Mouse (Mus musculus) large intestine, adult 2 months (tissue): Measurements from ENCODE around the gene Nck1. TPM values are rescaled to one million over a fixed set of nuclear protein-coding genes. Genes with fewer than 3 reads are reported as not detected.

Experiments used
- DNase-seq: peaks from one replicate; pipeline ENCODE4 v3.0.0-alpha.2; 2012; ENCODE audit warnings: low read depth, low spot score
- WGBS: fragments of 180-500 bp; shearing (Covaris S2); methylation state at CpG from one replicate; pipeline ENCODE4 v1.1.7; 2018; 5-methylcytosine and 5-hydroxymethylcytosine counted together
- polyA plus RNA-seq: library from polyadenylated mRNA; depleted of rRNA; stranded (reverse); fragments of >200 nt; gene quantifications from 2 replicates; pipeline ENCODE4 v1.2.3, GENCODE M21; 2012

Gene Nck1
- polyA plus RNA-seq, 1 experiment, result 4.2 TPM

DNA sequence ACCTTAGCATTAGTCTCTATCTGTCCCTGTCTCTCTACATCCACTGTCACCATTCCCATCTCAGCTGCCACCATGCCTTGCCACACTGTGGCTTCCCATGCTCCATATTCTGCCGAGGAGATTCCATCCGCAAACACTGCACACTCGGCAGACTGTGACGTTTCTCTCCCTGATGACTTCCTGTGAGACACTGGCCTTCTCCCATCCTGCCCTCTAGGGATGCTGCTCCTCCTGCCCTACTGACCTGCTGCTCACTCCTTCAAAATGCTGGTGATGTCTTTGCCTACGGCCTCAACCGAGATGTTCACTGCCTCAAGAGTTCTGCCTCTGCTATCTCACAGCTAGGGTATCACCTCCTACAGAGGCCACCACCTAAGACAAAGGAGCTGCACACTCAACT, 72.6 kb downstream of the Nck1 start:
- WGBS, result 88% methylated on average over 6 of the region's 6 CpGs
- no peak for DNase-seq

DNA sequence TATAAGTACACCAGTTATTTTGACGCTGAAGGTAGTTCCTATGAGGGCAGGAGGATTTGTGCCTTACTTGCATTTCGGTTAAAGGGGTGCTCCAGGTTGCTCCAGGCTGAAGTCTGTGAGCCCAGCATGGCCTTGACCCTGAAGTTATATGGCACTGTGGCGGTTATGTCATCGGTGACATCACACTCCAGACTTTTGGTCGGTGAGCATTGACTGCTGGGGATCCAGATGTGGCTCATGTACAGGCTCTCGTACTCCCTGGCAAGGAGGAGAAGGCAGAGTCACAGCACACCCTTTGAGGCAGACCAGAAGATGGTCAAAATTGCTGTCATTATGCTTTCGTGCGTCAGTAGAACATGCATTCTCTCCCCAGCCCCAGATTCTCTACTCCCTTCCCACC, 73.0 kb downstream of the Nck1 start:
- WGBS, result 95% methylated on average over 8 of the region's 8 CpGs
- DNase-seq, result no peak

DNA sequence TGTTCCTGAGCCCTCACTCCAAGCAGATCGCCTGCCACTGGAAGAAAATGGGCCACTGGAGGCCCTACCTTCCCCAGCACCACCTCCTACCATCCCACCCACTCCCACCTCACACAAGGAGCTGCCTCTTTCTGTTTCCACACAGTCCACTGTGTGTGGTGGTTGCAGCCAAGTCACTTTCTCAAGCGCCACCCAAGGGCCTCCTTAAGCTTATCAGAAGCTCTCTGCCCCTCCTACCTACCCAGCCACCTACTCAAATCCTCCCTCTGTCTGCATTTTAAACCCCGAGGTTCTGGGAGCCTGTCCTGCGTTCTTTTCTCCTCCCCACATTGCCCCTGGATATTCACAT, 74.4 kb downstream of the Nck1 start:
- DNase-seq, result no peak
- WGBS, result 73% methylated on average over 4 of the region's 4 CpGs

DNA sequence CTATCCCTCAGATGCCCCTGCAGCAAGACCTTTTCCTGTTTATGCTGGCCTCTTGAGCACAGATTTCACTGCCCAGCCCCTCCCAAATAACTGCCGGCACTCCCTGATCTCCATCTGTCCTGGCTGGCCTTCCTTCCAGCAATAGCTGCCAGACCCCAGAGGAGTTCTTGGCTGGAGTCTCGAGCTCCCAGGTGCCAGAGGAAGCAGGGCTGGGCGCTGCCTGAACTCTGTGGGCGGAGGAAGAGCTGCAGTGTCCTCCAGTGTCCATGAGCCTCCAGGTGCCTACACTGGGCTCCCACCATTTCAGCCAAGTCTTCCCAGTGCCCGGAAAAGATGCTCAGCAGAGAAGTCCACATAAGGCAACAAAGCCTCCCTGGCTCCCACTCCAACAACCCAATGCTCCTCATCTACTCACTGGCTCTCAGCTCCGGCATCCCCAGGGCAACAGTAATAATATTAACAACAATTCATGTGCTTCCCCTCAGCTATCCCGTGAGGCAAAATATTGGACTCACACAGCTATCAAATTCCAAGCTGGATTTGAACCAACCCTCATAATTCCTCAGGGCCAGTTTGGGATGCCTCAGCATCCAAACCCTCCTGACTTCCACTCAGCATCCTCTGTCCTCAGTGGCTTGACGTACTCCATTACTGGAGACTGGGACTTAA, 74.9 kb downstream of the Nck1 start:
- 29% methylated on average over 8 of the region's 8 CpGs for WGBS
- no peak for DNase-seq

DNA sequence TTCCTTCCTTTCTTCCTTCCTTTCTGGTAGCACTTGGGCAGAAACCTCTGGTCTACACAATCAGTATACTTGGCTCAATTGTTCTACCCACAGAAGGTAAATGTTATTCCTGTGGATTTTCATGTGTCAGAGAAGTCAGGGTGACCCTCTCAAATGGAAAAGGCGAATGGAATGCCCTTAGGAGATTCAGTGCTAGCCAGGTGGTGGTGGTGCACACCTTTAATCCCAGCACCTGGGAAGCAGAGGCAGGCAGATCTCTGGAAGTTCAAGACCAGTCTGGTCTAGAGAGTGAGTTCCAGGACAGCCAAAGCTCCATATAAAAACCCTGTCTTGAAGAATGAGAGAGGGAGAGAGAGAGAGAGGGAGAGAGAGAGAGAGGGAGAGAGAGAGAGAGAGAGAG, 75.7 kb downstream of the Nck1 start:
- 83% methylated on average over 1 of the region's 1 CpGs for WGBS

DNA sequence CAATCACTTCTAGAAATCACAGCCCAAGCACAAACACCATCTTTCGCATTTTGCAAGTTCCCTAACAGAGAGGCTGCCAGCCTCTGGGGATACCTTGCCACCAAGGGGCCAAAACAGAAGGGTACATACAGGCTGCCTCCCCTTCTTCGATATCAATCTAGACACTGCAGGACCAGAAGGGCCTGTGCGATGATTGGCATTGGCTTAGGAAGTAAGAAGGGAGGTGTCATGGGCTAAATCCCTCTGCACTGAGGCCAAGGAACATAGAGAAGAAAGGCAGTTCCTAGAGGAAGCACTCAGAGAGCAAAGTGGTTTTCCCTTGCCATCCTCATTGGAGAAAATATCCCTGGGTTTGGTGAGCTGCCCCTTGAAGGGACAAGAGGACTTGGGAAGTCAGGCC, 76.3 kb downstream of the Nck1 start:
- no peak for DNase-seq
- WGBS, result 92% methylated on average over 3 of the region's 3 CpGs

More for the DNA sequence above, 75.7 kb downstream of the Nck1 start:
- no peak for DNase-seq

DNA sequence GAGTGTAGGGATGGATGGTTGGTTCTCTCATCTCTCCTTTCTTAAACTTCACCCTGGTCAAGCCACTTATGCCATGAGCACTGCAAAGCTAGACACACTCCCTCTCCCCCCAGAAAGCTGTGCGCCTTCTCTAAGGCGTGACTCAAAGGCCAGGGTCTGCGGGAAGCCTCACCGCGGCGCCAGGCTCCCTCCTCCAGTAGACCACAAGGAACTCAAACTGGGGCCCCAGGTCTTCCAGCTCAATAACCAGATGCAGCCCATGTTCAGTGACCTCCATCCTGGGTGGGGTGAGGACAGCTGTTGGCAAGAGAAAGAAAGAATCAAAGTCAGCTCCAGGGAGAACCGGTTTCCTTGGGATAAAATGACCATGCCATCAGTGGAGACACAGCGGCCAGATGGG, 77.8 kb downstream of the Nck1 start:
- WGBS, result 85% methylated on average over 8 of the region's 8 CpGs
- DNase-seq, result no peak

DNA sequence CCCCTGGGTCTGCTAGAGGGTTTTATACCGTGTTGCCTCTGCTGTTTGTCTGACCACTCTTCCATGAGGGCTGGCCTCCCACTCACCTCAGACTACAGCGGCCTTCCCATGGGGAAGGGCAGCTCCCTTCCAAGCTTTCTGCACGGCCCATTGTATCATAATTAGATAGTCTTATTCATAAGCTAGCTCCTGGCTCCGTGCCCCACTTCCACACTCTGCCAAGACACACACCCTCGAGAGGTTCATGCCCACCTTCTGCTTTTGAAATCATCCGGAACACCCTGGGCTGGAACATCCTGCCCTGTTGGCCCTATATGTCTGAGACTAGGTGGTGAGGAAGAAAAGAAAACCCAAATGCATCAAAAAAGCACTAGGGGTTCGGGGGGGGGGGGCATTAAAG, 78.3 kb downstream of the Nck1 start:
- DNase-seq, result no peak
- 31% methylated on average over 7 of the region's 7 CpGs for WGBS

DNA sequence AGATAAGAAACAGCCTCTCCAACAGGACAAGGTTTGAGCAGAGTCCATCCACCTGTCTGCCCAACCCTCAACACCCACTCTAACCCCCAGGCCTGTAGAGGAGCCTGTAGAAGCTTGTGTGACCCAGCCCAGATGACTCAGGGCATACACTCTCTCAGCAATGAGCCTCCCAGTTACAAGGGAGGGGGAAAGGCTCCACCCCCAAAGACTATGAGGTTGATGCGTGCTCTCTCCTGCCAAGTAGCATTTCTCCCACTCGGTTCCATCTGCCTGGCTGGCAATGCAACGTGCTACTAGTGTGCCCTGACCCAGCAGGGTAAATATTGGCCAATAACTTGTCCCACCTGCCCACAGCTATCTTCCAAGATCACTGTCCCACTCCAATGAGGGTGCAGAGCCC, 79.2 kb downstream of the Nck1 start:
- WGBS, result 17% methylated on average over 3 of the region's 3 CpGs
- peak; percentile 38 for DNase-seq

DNA sequence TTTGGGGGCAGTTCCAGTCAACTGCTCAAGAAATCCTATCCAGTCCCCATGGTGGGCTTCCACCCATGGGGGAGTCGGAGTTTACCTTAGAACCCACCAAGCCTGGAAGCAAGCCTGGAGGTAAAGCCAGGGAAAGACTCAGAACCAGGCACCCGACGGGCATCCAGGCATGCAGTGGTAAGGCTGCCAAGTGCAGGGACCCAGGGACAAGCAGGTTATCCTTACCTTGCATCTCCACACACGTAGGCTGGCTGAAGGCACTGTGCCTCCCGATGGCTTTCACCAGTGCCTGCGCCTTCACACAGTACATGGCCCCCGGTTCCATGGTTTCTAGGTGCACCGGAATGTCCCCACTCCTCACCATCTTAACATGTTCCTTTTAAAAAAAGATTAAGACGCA, 79.9 kb downstream of the Nck1 start:
- WGBS, result 94% methylated on average over 9 of the region's 9 CpGs
- no peak for DNase-seq

DNA sequence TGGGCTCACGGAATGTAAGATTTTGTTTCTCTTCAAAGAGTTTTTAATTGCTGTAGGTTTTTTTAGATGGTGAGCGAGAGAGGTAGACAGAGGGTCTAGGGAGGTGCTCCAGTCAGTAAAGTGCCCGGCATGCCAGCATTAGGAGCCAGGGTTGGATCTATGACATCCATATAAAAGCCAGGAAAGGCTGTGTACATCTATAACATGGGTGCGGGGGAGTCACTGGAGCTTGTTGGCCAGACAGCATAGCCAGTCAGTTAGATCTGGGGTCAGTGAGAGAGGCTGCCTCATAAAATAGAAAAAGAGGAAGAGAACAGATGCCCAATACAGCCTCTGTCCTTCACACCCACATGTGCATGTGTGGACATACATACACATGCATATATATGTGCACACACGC, 80.6 kb downstream of the Nck1 start:
- DNase-seq, result no peak
- WGBS, result 91% methylated on average over 5 of the region's 5 CpGs

DNA sequence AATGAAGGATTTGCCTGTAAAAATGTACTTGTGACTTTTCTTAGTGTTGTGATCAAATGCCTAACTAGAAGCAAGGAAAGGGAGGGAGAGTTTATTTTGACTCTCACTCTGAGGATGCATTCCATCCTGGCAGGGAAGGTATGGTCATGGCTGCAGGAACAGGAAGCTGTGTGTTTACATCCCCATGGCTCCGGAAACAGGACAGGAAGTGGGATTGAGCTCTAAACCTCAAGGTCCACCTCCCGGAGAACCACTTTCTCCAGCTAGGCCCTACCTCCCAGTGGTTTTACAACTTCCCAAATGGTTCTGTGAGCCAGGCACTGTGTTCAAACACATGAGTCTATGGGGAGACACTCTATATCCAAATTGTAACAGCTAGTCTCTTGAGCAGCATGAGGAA, 82.2 kb downstream of the Nck1 start:
- no peak for DNase-seq
- 62% methylated on average over 2 of the region's 2 CpGs for WGBS

DNA sequence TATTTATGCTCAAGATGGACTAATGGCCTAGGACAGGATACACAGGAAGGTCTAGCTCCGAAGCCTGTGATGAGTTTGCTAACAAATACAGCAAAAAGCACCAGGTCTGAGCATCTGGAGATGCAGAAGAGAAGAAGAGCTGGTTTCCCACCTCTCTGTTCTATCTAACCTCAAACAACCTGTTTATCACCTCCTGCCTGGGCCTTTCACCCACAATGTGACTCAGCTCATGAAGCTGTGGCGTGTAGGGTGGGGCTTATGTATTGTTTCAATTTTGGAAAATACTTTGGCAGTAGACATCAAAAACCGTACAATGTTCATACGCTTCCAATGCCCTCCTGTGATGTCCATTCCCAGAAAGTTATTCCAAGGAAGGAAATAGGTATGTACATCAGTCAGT, 83.8 kb downstream of the Nck1 start:
- 72% methylated on average over 4 of the region's 4 CpGs for WGBS
- DNase-seq, result no peak

DNA sequence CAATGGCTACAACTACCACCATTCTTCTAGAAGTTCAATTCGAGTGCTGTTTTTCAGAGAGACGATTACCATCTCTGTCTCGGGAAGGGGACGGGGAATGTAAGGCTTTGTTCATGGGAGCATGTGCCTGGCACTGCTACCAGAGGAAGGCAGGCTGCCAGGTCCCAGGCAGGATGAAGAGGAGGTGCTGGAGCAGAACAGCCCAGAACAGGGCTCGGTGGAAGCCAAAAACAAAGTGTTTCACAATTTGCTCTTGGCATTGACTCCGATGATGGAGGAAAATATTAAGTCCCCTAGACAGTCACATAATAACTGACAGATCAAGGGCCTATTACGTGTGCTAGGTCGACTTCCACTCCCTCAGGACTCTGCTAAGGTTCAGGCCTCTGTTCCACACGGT, 84.3 kb downstream of the Nck1 start:
- no peak for DNase-seq
- WGBS, result 73% methylated on average over 9 of the region's 9 CpGs

DNA sequence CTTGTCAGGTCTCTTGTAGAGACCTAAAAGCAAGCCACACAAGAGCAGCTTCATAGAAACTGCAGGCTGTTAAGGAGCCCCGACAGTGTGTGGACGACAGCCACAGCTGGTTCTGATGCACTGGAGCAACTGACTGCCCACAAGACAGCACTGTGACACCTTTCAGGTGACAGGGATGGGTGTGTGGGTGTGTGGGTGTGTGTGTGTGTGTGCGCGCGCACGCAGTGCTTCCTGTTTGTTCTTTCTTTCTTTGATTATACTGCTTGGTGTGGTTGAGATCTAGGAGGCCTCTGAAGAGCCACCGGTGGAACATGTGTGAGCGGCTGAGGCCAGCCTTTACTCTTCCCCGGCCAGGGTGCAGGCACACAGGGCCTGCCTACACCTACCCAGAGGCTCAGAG, 85.7 kb downstream of the Nck1 start:
- 87% methylated on average over 9 of the region's 9 CpGs for WGBS
- DNase-seq, result no peak

DNA sequence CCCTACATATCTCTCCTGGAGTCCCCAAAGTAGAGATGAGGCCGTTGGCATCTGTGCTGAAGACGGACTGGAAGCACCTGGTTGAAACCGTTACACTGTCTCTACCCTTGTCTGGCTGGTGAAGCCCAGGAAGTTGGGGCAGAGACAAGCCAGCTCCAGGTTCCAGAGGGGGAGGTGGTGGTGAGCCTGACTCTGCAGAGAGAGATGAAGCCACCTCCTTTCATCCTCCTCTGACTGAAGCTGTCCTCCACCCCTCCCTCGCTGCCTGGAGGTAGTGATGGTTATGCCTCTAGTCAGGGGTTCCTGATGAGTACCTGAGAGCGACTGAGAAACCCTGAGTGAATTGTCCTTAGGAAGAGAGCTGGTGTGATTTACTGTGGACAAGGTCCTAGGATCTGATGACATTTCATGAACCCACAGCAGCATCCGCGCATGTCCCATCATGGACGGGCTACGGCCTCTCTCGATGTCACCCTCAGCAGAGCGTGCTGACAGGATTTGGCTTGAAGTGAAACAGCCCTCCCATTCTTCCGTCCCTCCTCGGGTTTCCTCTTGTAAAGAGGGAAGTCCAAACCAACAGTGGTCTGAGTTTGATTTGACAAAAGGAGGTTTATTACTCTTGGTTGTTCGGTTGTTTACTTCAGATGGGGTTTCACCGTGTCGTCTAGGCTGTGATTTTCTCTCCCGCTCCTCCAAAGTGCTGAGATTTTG, 87.8 kb downstream of the Nck1 start:
- no peak for DNase-seq
- WGBS, result 77% methylated on average over 17 of the region's 17 CpGs

DNA sequence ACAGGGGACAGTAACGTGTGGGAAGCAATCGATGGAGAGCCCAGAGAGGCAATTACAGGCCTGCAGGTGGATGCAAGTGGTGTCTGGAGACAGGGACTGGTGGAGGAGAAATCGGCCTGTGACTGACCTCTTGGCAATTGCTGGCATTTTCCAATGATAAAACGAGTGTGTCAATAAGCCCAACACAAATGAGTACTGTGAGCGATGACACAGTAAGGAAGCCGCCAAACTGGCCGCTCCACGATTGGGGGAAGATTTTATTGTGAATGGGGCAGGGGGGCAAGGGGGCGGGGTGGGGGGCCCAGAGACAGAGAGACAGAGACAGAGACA, 91.3 kb downstream of the Nck1 start:
- WGBS, result 3% methylated on average over 9 of the region's 9 CpGs
- no peak for DNase-seq

DNA sequence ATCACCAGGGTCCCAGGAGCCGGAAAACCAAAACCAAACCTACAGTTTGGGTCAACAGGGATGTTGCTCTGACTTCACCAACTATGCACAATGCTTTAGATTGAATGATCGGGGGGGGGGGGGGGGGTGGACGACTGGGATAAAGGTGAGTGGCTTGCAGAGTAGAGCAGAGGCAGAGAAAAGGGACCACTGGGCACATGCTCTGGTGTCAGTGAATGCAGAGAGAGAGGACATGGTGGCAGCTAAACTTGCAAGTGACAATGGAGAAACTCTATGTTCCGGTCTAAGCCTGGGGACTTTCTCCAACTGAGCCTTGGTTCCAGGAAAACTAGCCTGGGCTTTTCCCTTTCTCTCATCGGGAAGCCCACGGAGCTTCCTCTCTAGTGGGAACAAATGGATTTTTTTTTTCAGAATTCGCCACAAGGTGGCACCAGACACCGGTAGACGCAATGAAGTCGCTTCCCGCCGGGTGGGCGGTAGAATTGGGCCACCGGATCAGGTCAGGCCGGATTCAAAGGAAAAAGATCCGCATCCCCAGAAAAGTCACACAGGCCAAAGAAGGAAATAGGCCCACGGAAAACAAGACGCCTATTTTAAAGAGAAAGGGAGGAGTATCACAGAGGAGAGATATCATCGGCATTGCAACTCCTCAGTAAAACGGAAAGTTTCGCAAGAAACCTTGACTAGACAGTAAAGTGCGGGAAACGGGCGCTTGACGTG, 91.8 kb downstream of the Nck1 start:
- WGBS, result 4% methylated on average over 25 of the region's 25 CpGs
- DNase-seq, result peak; percentile 57

DNA sequence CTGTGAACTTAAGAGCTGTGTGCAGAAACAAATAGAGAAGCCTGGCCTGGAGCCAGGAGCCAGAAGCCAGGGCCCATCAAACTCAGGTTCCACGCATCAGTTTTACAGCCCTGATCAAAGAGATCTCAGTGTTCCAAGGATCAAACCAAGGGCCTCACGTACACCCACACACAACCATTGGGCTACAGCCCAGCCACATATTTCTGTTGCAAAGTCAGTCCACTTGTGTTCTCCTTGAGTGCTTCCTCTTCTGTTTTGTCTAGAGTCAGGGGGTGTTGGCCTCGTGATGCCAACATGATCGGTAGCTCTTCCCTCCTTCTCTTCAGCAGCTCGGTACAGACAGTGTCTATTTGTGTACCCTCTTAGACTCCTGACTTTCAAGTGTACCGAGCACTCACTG, 93.5 kb downstream of the Nck1 start:
- DNase-seq, result no peak
- WGBS, result 10% methylated on average over 6 of the region's 6 CpGs

DNA sequence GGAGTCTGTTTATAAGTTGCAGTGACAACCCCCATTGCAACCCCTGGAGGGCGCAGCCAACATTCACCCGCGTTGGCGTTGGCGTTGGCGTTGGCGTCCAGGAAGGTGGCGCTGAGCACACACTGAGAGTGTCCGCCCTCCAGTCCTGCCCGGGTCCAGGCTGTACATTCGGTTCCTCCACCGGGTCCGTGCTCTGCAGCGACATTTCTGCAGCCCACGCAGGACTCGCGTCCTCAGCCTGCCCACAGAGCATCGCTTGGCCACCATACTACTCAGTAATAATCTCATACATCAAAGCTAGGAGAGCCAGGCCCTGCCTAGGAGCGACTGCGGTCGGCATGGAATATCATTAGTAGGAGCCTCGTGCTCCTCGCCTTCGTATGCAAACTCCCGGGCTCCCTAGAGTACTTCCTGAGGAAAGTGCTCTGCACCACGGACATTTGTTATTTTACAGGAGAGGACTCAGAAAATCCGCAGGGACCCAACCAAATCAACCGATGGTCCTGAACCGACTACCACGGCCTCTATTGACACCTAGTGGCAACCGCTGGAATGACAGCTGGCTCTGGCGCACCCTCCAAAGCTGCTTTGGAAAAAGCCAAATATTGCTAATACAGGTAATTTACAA, 99.8 kb downstream of the Nck1 start:
- 1% methylated on average over 32 of the region's 32 CpGs for whole genome bisulfite sequencing
- peak; percentile 33 for DNase-seq
